Mouse (Mus musculus): ENCODE results near the gene Ptprn2. TPM values are rescaled to one million over a fixed set of nuclear protein-coding genes. Genes with fewer than 3 reads are reported as not detected.
A peak's percentile ranks its signal among the peaks of the same experiment; 100 is the strongest.

The Ptprn2 gene
- polyA plus RNA-seq, 1 experiment from 2014 or later: 15.8 TPM

GRCm38 (mm10) chr12:117231850-117232249 is 746.3 kb downstream of the Ptprn2 start:
- Histone ChIP-seq H3K36me3 (ENCODE audit: control insufficient read depth, insufficient read depth, low read length) (peaks cover 87% of the 10 kb centered on the region), H3K27ac (replicated peaks; ENCODE audit: low read depth, low read length) (0 out of 2 replicates have a peak overlapping the region, but pooled peaks have one; percentile 0)
- ATAC-seq (ENCODE audit: low FRiP score, low TSS enrichment): no peak

GRCm38 (mm10) chr12:117235114-117235513 is 749.6 kb downstream of the Ptprn2 start:
- H3K27me3 ChIP-seq (ENCODE audit: control insufficient read depth, insufficient read depth, low read length): no peaks in the 10 kb centered on the region
- no peaks in the 10 kb centered on the region for H3K4me1 ChIP-seq (ENCODE audit: control insufficient read depth, insufficient read depth, low read length)
- no peak overlapping the region for H3K9ac ChIP-seq (replicated peaks; ENCODE audit: low read length)
- peaks cover 85% of the 10 kb centered on the region for H3K36me3 ChIP-seq (ENCODE audit: control insufficient read depth, insufficient read depth, low read length)
- H3K4me2 ChIP-seq (ENCODE audit: low read length): no peak overlapping the region
- ATAC-seq (ENCODE audit: low FRiP score, low TSS enrichment) (no peak), DNase-seq (no peak)
- H3K4me3 ChIP-seq (replicated peaks; ENCODE audit: low read depth, low read length): no peak overlapping the region
- H3K27ac ChIP-seq (replicated peaks; ENCODE audit: low read depth, low read length): no peak overlapping the region
- no peaks in the 10 kb centered on the region for H3K9me3 ChIP-seq (ENCODE audit: control insufficient read depth, low read length)

More at GRCm38 (mm10) chr12:117231850-117232249, 746.3 kb downstream of the Ptprn2 start:
- no peak for DNase-seq
- Histone ChIP-seq H3K9ac (replicated peaks; ENCODE audit: low read length) (no peak overlapping the region), H3K4me1 (ENCODE audit: control insufficient read depth, insufficient read depth, low read length) (no peaks in the 10 kb centered on the region), H3K4me2 (ENCODE audit: low read length) (no peak overlapping the region), H3K27me3 (ENCODE audit: control insufficient read depth, insufficient read depth, low read length) (no peaks in the 10 kb centered on the region), H3K4me3 (replicated peaks; ENCODE audit: low read depth, low read length) (no peak overlapping the region), H3K9me3 (ENCODE audit: control insufficient read depth, low read length) (no peaks in the 10 kb centered on the region)
- WGBS: 60% methylated on average over 5 of the region's 5 CpGs

- 82% methylated on average over 4 of the region's 4 CpGs for WGBS
- Histone ChIP-seq H3K36me3 (ENCODE audit: control insufficient read depth, insufficient read depth, low read length) (peaks cover 80% of the 10 kb centered on the region), H3K27ac (replicated peaks; ENCODE audit: low read depth, low read length) (0 out of 2 replicates have a peak overlapping the region, but pooled peaks have one; percentile 3), H3K27me3 (ENCODE audit: control insufficient read depth, insufficient read depth, low read length) (no peaks in the 10 kb centered on the region), H3K9ac (replicated peaks; ENCODE audit: low read length) (no peak overlapping the region), H3K4me2 (ENCODE audit: low read length) (no peak overlapping the region), H3K4me1 (ENCODE audit: control insufficient read depth, insufficient read depth, low read length) (no peaks in the 10 kb centered on the region), H3K9me3 (ENCODE audit: control insufficient read depth, low read length) (no peaks in the 10 kb centered on the region), H3K4me3 (replicated peaks; ENCODE audit: low read depth, low read length) (no peak overlapping the region)
- DNase-seq: no peak
- no peak for ATAC-seq (ENCODE audit: low FRiP score, low TSS enrichment)
These were observed 750.7 kb downstream of the Ptprn2 start for GRCm38 (mm10) chr12:117236020-117236734.

GRCm38 (mm10) chr12:117236981-117237380 is 751.5 kb downstream of the Ptprn2 start:
- WGBS: 85% methylated on average over 3 of the region's 3 CpGs
- DNase-seq (no peak), ATAC-seq (ENCODE audit: low FRiP score, low TSS enrichment) (no peak)
- Histone ChIP-seq H3K27me3 (ENCODE audit: control insufficient read depth, insufficient read depth, low read length) (no peaks in the 10 kb centered on the region), H3K36me3 (ENCODE audit: control insufficient read depth, insufficient read depth, low read length) (peaks cover 85% of the 10 kb centered on the region), H3K4me2 (ENCODE audit: low read length) (no peak overlapping the region), H3K9me3 (ENCODE audit: control insufficient read depth, low read length) (no peaks in the 10 kb centered on the region), H3K4me1 (ENCODE audit: control insufficient read depth, insufficient read depth, low read length) (no peaks in the 10 kb centered on the region), H3K4me3 (replicated peaks; ENCODE audit: low read depth, low read length) (no peak overlapping the region), H3K9ac (replicated peaks; ENCODE audit: low read length) (no peak overlapping the region), H3K27ac (replicated peaks; ENCODE audit: low read depth, low read length) (no peak overlapping the region)

- Histone ChIP-seq H3K36me3 (ENCODE audit: control insufficient read depth, insufficient read depth, low read length) (peaks cover 73% of the 10 kb centered on the region), H3K4me1 (ENCODE audit: control insufficient read depth, insufficient read depth, low read length) (peaks cover 3% of the 10 kb centered on the region; the same call in 1 of the 2 replicates), H3K4me3 (replicated peaks; ENCODE audit: low read depth, low read length) (no peak overlapping the region), H3K27ac (replicated peaks; ENCODE audit: low read depth, low read length) (peak overlapping the region; percentile 47), H3K9me3 (ENCODE audit: control insufficient read depth, low read length) (no peaks in the 10 kb centered on the region), H3K4me2 (ENCODE audit: low read length) (no peak overlapping the region), H3K9ac (replicated peaks; ENCODE audit: low read length) (no peak overlapping the region), H3K27me3 (ENCODE audit: control insufficient read depth, insufficient read depth, low read length) (no peaks in the 10 kb centered on the region)
- DNase-seq (no peak), ATAC-seq (ENCODE audit: low FRiP score, low TSS enrichment) (no peak)
- 71% methylated on average over 9 of the region's 9 CpGs for WGBS
These were observed 754.6 kb downstream of the Ptprn2 start for GRCm38 (mm10) chr12:117239927-117240715.

- no peaks in the 10 kb centered on the region for H3K27me3 ChIP-seq (ENCODE audit: control insufficient read depth, insufficient read depth, low read length)
- peak overlapping the region; percentile 39; the same call in 1 of the 2 replicates for H3K27ac ChIP-seq (replicated peaks; ENCODE audit: low read depth, low read length)
- H3K9me3 ChIP-seq (ENCODE audit: control insufficient read depth, low read length): no peaks in the 10 kb centered on the region
- H3K4me1 ChIP-seq (ENCODE audit: control insufficient read depth, insufficient read depth, low read length): peaks cover 9% of the 10 kb centered on the region; the same call in 1 of the 2 replicates
- peaks cover 66% of the 10 kb centered on the region for H3K36me3 ChIP-seq (ENCODE audit: control insufficient read depth, insufficient read depth, low read length)
- no peak overlapping the region for H3K9ac ChIP-seq (replicated peaks; ENCODE audit: low read length)
- H3K4me3 ChIP-seq (replicated peaks; ENCODE audit: low read depth, low read length): no peak overlapping the region
- peak; percentile 56 for DNase-seq
- WGBS: 41% methylated on average over 7 of the region's 7 CpGs
- peak; percentile 31; the same call in 1 of the 2 replicates for ATAC-seq (ENCODE audit: low FRiP score, low TSS enrichment)
- H3K4me2 ChIP-seq (ENCODE audit: low read length): no peak overlapping the region
These were observed 756.7 kb downstream of the Ptprn2 start for GRCm38 (mm10) chr12:117242181-117242580.

- 91% methylated on average over 17 of the region's 17 CpGs for WGBS
- Histone ChIP-seq H3K4me3 (replicated peaks; ENCODE audit: low read depth, low read length) (no peak overlapping the region), H3K9ac (replicated peaks; ENCODE audit: low read length) (no peak overlapping the region), H3K4me2 (ENCODE audit: low read length) (no peak overlapping the region), H3K36me3 (ENCODE audit: control insufficient read depth, insufficient read depth, low read length) (peaks cover 67% of the 10 kb centered on the region), H3K27me3 (ENCODE audit: control insufficient read depth, insufficient read depth, low read length) (no peaks in the 10 kb centered on the region), H3K4me1 (ENCODE audit: control insufficient read depth, insufficient read depth, low read length) (peaks cover 20% of the 10 kb centered on the region; the same call in 1 of the 2 replicates), H3K9me3 (ENCODE audit: control insufficient read depth, low read length) (no peaks in the 10 kb centered on the region), H3K27ac (replicated peaks; ENCODE audit: low read depth, low read length) (peak overlapping the region; percentile 67; the same call in 1 of the 2 replicates)
- no peak for DNase-seq
- no peak for ATAC-seq (ENCODE audit: low FRiP score, low TSS enrichment)
These were observed 760.5 kb downstream of the Ptprn2 start for GRCm38 (mm10) chr12:117245885-117246478.

- Histone ChIP-seq H3K27me3 (ENCODE audit: control insufficient read depth, insufficient read depth, low read length) (no peaks in the 10 kb centered on the region), H3K9ac (replicated peaks; ENCODE audit: low read length) (no peak overlapping the region), H3K27ac (replicated peaks; ENCODE audit: low read depth, low read length) (peak overlapping the region; percentile 67), H3K4me3 (replicated peaks; ENCODE audit: low read depth, low read length) (no peak overlapping the region), H3K4me2 (ENCODE audit: low read length) (no peak overlapping the region), H3K4me1 (ENCODE audit: control insufficient read depth, insufficient read depth, low read length) (peaks cover 46% of the 10 kb centered on the region), H3K9me3 (ENCODE audit: control insufficient read depth, low read length) (no peaks in the 10 kb centered on the region), H3K36me3 (ENCODE audit: control insufficient read depth, insufficient read depth, low read length) (peaks cover 76% of the 10 kb centered on the region)
- WGBS: 12% methylated on average over 6 of the region's 6 CpGs
- peak; percentile 57 for DNase-seq
- ATAC-seq (ENCODE audit: low FRiP score, low TSS enrichment): peak; percentile 43; the same call in 1 of the 2 replicates
These were observed 764.9 kb downstream of the Ptprn2 start for GRCm38 (mm10) chr12:117250465-117250864.
